Mouse (Mus musculus): ENCODE data around the gene Ptbp2. TPM values are rescaled to one million over a fixed set of nuclear protein-coding genes. Genes with fewer than 3 reads are reported as not detected.

The Ptbp2 gene
- 82.1 to 95.1 TPM (median 92.3 TPM) in 4 replicates for total RNA-seq (2023; ENCODE audit: inconsistent age)

GRCm38 (mm10) chr3:119784366-119784765, at the start of gene Ptbp2:
TSS of gene Ptbp2 (minus strand) at chr3:119784466.

Measured in B cell, adult (primary cell).